Mouse (Mus musculus) kidney, adult 10 weeks (tissue): Measurements from ENCODE around the gene Fam3c. TPM values are rescaled to one million over a fixed set of nuclear protein-coding genes. Genes with fewer than 3 reads are reported as not detected.

Experiments used
- polyA plus RNA-seq: library from polyadenylated mRNA; stranded (reverse); fragments of 350-450 nt; fragmentation: Illumina TruSeq; extraction: RNeasy Lipid Tissue Mini Kit (QIAGEN cat#74804); gene quantifications from one replicate; pipeline ENCODE4 v1.2.3, GENCODE M21; 2014; ENCODE audit warnings: low read depth, low replicate concordance

Gene Fam3c
- polyA plus RNA-seq: 30.6 TPM

DNA sequence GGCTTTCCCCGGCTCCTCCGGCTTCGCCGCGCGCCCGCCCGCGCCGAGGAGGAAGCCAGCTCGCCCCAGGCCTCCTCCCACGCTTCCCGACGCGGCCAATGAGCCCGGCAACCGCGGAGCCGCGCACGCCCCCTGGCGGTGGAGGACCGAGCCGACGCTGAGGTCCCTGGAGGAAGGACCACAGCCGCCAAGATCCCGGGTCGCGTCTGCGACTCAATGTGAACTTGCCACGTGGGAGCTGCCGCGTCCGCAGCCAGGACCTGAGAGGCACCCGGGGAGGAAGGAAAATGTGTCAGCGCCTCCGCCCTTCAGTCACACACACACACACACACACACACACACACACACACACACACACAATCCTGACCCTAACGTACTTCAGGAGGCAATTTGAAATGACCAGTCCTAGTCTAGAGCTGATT is at the start of gene Fam3c:
Gene Fam3c (minus strand): TSS at position 158 of the 422 bp plus-strand sequence.

GRCm38 (mm10) chr6:22288004-22288736 is 67.9 kb downstream of the Fam3c start, which contains the start of gene Wnt16:
Wnt16 (plus strand) TSS chr6:22288227.

Other genes with a start within 250 kb of the Fam3c start
- 0.40 TPM for gene Wnt16, start 68.0 kb downstream of the Fam3c start, polyA plus RNA-seq